Mouse (Mus musculus): Measurements from ENCODE around the gene Dhrs11.

DNA sequence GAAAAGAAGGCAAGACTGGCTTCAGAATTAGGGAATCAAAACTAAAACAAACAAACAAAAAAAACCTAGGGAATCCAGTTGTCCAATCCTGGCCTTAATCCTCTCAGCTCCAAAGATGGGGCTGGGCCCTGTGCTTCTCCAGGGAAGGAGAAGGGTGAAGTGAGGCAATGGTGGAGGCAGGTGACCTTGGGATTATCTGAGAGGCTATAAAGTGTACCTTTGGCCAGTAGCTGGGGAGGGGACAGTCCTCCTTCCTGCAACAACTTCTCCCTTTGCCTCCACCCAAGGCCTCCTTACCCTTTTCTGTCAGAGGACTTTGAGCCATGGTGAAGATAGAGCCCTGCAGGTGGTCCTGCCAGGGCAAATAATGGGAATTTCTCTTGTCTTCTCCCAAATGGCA, 1.3 kb downstream of the Dhrs11 start:
- TF ChIP-seq EP300 (IDR thresholded peaks at IDR 0.05; ENCODE audit: insufficient read depth, low read depth, low read length): no peak
- no peak for TF ChIP-seq CTCF (IDR thresholded peaks at IDR 0.05; ENCODE audit: low read depth, low read length)
- no peak for TF ChIP-seq POLR2A (IDR thresholded peaks at IDR 0.05; ENCODE audit: insufficient read depth, low read length)

All from ES-Bruce4 (cell line).